Mouse (Mus musculus) midbrain, embryonic 16.5 days (tissue): Measurements from ENCODE around the gene Cmss1. TPM values are rescaled to one million over a fixed set of nuclear protein-coding genes. Genes with fewer than 3 reads are reported as not detected.

Experiments
- ATAC-seq: fragments of 200-750 bp; cut with Nextera tagmentation; 2 replicates; pipeline ENCODE4 v1.8.0; 2017; ENCODE audit warnings: moderate TSS enrichment
- H3K27ac ChIP-seq: fragments of 300-500 bp; sonication (generic); 2 replicates; pipeline ENCODE4 v1.5.1; 2014; ENCODE audit warnings: mild to moderate bottlenecking, low read length, mixed read lengths
- H3K27me3 ChIP-seq: fragments of 300-500 bp; sonication (generic); 2 replicates; pipeline ENCODE4 v1.6.1; 2014; ENCODE audit warnings: low read depth, low read length, mixed read lengths; ENCODE audit not compliant: control insufficient read depth, insufficient read depth
- H3K36me3 ChIP-seq: fragments of 300-500 bp; sonication (generic); 2 replicates; pipeline ENCODE4 v1.6.1; 2014; ENCODE audit warnings: mild to moderate bottlenecking, low read length, moderate library complexity, mixed read lengths; ENCODE audit not compliant: control insufficient read depth, insufficient read depth
- H3K4me1 ChIP-seq: fragments of 300-500 bp; sonication (generic); 2 replicates; pipeline ENCODE4 v1.6.1; 2014; ENCODE audit warnings: mild to moderate bottlenecking, low read length, mixed read lengths; ENCODE audit not compliant: control insufficient read depth, insufficient read depth
- H3K4me2 ChIP-seq: fragments of 300-500 bp; sonication (generic); 2 replicates; pipeline ENCODE4 v1.6.1; 2014; ENCODE audit warnings: mild to moderate bottlenecking, low read length, mixed read lengths
- H3K4me3 ChIP-seq: fragments of 300-500 bp; sonication (generic); 2 replicates; pipeline ENCODE4 v1.5.1; 2014; ENCODE audit warnings: low read depth, mild to moderate bottlenecking, low read length, moderate library complexity, mixed read lengths
- H3K9ac ChIP-seq: fragments of 300-500 bp; sonication (generic); 2 replicates; pipeline ENCODE4 v1.6.1; 2014; ENCODE audit warnings: low read depth, low read length, mixed read lengths
- H3K9me3 ChIP-seq: fragments of 300-500 bp; sonication (generic); replicated peaks from 2 replicates; pipeline ENCODE4 v1.6.1; 2014; ENCODE audit warnings: mild to moderate bottlenecking, low read length, mixed read lengths; ENCODE audit not compliant: control insufficient read depth, poor library complexity, severe bottlenecking
- WGBS: fragments of 180-500 bp; shearing (Covaris S2); extraction: QIAGEN DNeasy Blood & Tissue Kit; methylation state at CpG from one replicate; pipeline ENCODE4 v1.1.7; 2014; 5-methylcytosine and 5-hydroxymethylcytosine counted together
- polyA plus RNA-seq: library from polyadenylated mRNA; unstranded; fragments of >200 nt; fragmentation: Nextera tagmentation; extraction: Ambion mirVana; gene quantifications from 2 replicates; pipeline ENCODE4 v1.2.1, GENCODE M21; 2015

The Cmss1 gene
- polyA plus RNA-seq, 1 experiment from 2014 or later: 37.4 TPM

- no peak overlapping the region for H3K9ac ChIP-seq
- H3K27me3 ChIP-seq: no peaks in the 10 kb centered on the region
- H3K4me2 ChIP-seq: no peak overlapping the region
- 91% methylated on average over 10 of the region's 10 CpGs for WGBS
- H3K4me3 ChIP-seq: no peak overlapping the region
- H3K9me3 ChIP-seq: no peaks in the 10 kb centered on the region
- no peaks in the 10 kb centered on the region for H3K4me1 ChIP-seq
- no peaks in the 10 kb centered on the region for H3K36me3 ChIP-seq
- H3K27ac ChIP-seq: no peak overlapping the region
- ATAC-seq: no peak
Observed at GRCm38 (mm10) chr16:57295216-57295934, 311.3 kb downstream of the Cmss1 start.

- H3K27me3 ChIP-seq: no peaks in the 10 kb centered on the region
- H3K9ac ChIP-seq: no peak within 1 kb of the TSS
- no peak within 1 kb of the TSS for H3K27ac ChIP-seq
- ATAC-seq: no peak
- H3K4me1 ChIP-seq: no peaks in the 10 kb centered on the region
- H3K4me2 ChIP-seq: no peak within 1 kb of the TSS
- H3K9me3 ChIP-seq: no peaks in the 10 kb centered on the region
- H3K4me3 ChIP-seq: no peak within 1 kb of the TSS
- H3K36me3 ChIP-seq: no peaks in the 10 kb centered on the region
- WGBS: 71% methylated on average over 2 of the region's 2 CpGs
Observed at GRCm38 (mm10) chr16:57292765-57293164, 313.9 kb downstream of the Cmss1 start, which contains the start of gene Tmem30c. Tmem30c (minus strand) TSS chr16:57292865.

GRCm38 (mm10) chr16:57292296-57292695 lies 314.4 kb downstream of the Cmss1 start:
- ATAC-seq: no peak
- no peak overlapping the region for H3K9ac ChIP-seq
- H3K27ac ChIP-seq: no peak overlapping the region
- 68% methylated on average over 4 of the region's 4 CpGs for WGBS
- H3K4me3 ChIP-seq: no peak overlapping the region
- H3K4me1 ChIP-seq: no peaks in the 10 kb centered on the region
- no peaks in the 10 kb centered on the region for H3K9me3 ChIP-seq
- H3K27me3 ChIP-seq: no peaks in the 10 kb centered on the region
- no peak overlapping the region for H3K4me2 ChIP-seq
- no peaks in the 10 kb centered on the region for H3K36me3 ChIP-seq

GRCm38 (mm10) chr16:57291696-57292095 lies 315.0 kb downstream of the Cmss1 start:
- no peaks in the 10 kb centered on the region for H3K36me3 ChIP-seq
- no peak for ATAC-seq

GRCm38 (mm10) chr16:57281417-57281816 lies 325.2 kb downstream of the Cmss1 start:
- Histone ChIP-seq H3K9me3 (no peaks in the 10 kb centered on the region), H3K36me3 (no peaks in the 10 kb centered on the region), H3K27ac (no peak overlapping the region), H3K4me2 (no peak overlapping the region), H3K4me1 (no peaks in the 10 kb centered on the region), H3K4me3 (no peak overlapping the region), H3K27me3 (no peaks in the 10 kb centered on the region), H3K9ac (no peak overlapping the region)
- WGBS: 83% methylated on average over 8 of the region's 8 CpGs
- no peak for ATAC-seq

More at GRCm38 (mm10) chr16:57291696-57292095, 315.0 kb downstream of the Cmss1 start:
- H3K9ac ChIP-seq: no peak overlapping the region
- no peaks in the 10 kb centered on the region for H3K4me1 ChIP-seq
- H3K27ac ChIP-seq: no peak overlapping the region
- H3K9me3 ChIP-seq: no peaks in the 10 kb centered on the region
- H3K4me3 ChIP-seq: no peak overlapping the region
- H3K4me2 ChIP-seq: no peak overlapping the region
- no peaks in the 10 kb centered on the region for H3K27me3 ChIP-seq
- WGBS: 94% methylated on average over 5 of the region's 5 CpGs

- H3K27ac ChIP-seq: no peak overlapping the region
- no peak for ATAC-seq
- no peak overlapping the region for H3K9ac ChIP-seq
- no peaks in the 10 kb centered on the region for H3K4me1 ChIP-seq
- H3K4me2 ChIP-seq: no peak overlapping the region
- no peaks in the 10 kb centered on the region for H3K9me3 ChIP-seq
- no peak overlapping the region for H3K4me3 ChIP-seq
- H3K27me3 ChIP-seq: no peaks in the 10 kb centered on the region
- no peaks in the 10 kb centered on the region for H3K36me3 ChIP-seq
- 92% methylated on average over 31 of the region's 31 CpGs for WGBS
Observed at GRCm38 (mm10) chr16:57280221-57281217, 326.1 kb downstream of the Cmss1 start.

GRCm38 (mm10) chr16:57278976-57279626 lies 327.6 kb downstream of the Cmss1 start:
- Histone ChIP-seq H3K36me3 (no peaks in the 10 kb centered on the region), H3K4me3 (no peak overlapping the region), H3K4me1 (no peaks in the 10 kb centered on the region), H3K9ac (no peak overlapping the region), H3K27ac (no peak overlapping the region), H3K4me2 (no peak overlapping the region), H3K9me3 (no peaks in the 10 kb centered on the region), H3K27me3 (no peaks in the 10 kb centered on the region)
- WGBS: 91% methylated on average over 10 of the region's 12 CpGs
- ATAC-seq: no peak

- no peaks in the 10 kb centered on the region for H3K4me1 ChIP-seq
- no peak overlapping the region for H3K27ac ChIP-seq
- no peaks in the 10 kb centered on the region; the same call in 1 of the 2 replicates for H3K9me3 ChIP-seq
- H3K36me3 ChIP-seq: no peaks in the 10 kb centered on the region
- 89% methylated on average over 13 of the region's 13 CpGs for WGBS
- H3K27me3 ChIP-seq: no peaks in the 10 kb centered on the region
- H3K4me2 ChIP-seq: no peak overlapping the region
- no peak overlapping the region for H3K9ac ChIP-seq
- no peak for ATAC-seq
- no peak overlapping the region for H3K4me3 ChIP-seq
Observed at GRCm38 (mm10) chr16:57269751-57270150, 336.9 kb downstream of the Cmss1 start.
